Mouse (Mus musculus): ENCODE measurements around the gene Srp9. TPM values are rescaled to one million over a fixed set of nuclear protein-coding genes. Genes with fewer than 3 reads are reported as not detected.

Srp9 gene
- polyA plus RNA-seq, 1 experiment from 2014 or later = 200 TPM

DNA sequence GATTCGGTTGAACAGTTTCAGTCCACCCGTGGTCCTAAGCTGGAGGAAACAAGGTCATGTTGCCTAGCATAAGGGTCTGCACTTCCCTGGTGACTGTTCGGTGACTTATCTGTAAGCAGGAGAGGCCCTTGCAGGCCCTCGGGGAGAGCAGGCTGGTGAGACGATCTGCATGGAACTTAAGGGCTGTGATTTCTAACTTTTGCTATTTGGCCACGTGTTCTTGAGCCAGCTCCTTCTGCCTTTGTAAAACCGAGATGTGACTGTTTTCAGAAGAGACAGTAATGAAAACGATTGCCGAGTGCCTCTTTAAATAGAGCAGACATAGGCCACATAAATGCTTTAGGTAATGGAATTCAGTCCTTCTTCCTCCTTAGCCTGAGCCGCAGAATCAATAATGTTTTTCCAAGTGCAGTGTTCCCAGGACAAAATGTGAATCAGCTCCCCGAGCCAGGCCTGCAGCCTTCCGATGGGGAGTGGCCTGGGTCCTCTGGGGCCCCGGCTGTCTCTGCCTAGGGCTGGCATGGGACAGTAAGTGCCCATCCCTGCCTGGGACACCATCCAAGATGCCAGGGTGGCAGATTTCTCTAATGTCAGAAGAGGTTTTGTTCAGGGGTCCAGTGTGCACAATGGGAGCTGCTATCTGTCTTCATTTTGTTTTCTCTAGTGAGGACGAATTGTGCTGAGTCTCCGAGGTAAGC, 34.8 kb upstream of the Srp9 start:
- peak overlapping the region; percentile 32; the same call in 1 of the 2 replicates for H3K27ac ChIP-seq (replicated peaks; ENCODE audit: low read depth, low read length)
- H3K4me2 ChIP-seq (ENCODE audit: low read depth, low read length) = no peak overlapping the region
- no peak overlapping the region for H3K4me3 ChIP-seq (ENCODE audit: low read depth, low read length)
- peaks cover 8% of the 10 kb centered on the region for H3K4me1 ChIP-seq (ENCODE audit: control insufficient read depth, insufficient read depth, low read length)
- 34% methylated on average over 15 of the region's 15 CpGs for WGBS
- DNase-seq (ENCODE audit: low spot score) = no peak
- H3K9ac ChIP-seq (replicated peaks; ENCODE audit: low read length) = no peak overlapping the region; the same call in 1 of the 2 replicates
- ATAC-seq (replicated peaks; ENCODE audit: insufficient number of reproducible peaks, low FRiP score, low TSS enrichment, low read depth) = no peak
- H3K27me3 ChIP-seq (ENCODE audit: control insufficient read depth, insufficient read depth, low read length) = no peaks in the 10 kb centered on the region
- H3K36me3 ChIP-seq (replicated peaks; ENCODE audit: control insufficient read depth, insufficient read depth, low read depth, low read length) = no peaks in the 10 kb centered on the region
- no peaks in the 10 kb centered on the region for H3K9me3 ChIP-seq (replicated peaks; ENCODE audit: control insufficient read depth, low read length)

DNA sequence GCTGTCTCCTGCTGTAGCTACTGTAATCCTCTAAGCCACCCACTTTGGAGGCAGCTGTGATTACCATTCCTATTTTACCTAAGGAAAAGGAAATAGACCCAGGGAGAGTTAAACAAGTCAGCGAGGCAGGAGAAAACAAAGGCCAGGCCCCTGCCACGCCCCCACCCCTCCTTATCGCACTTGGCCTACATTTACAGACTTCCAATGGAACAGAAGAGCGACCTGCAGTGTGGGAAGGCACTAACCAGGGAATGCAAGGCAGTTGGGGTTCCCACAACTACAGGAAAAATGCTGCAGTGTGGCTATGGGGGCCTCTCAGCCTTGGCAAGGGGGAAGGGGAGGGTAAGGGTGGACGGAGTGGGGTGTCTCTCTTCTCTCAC, 34.2 kb upstream of the Srp9 start:
- ATAC-seq (replicated peaks; ENCODE audit: insufficient number of reproducible peaks, low FRiP score, low TSS enrichment, low read depth) (no peak), DNase-seq (ENCODE audit: low spot score) (no peak)
- 33% methylated on average over 5 of the region's 5 CpGs for whole genome bisulfite sequencing
- no peak overlapping the region for H3K9ac ChIP-seq (replicated peaks; ENCODE audit: low read length)
- H3K4me2 ChIP-seq (ENCODE audit: low read depth, low read length) = no peak overlapping the region
- no peaks in the 10 kb centered on the region for H3K27me3 ChIP-seq (ENCODE audit: control insufficient read depth, insufficient read depth, low read length)
- no peak overlapping the region for H3K27ac ChIP-seq (replicated peaks; ENCODE audit: low read depth, low read length)
- H3K4me3 ChIP-seq (ENCODE audit: low read depth, low read length) = no peak overlapping the region
- no peaks in the 10 kb centered on the region for H3K36me3 ChIP-seq (replicated peaks; ENCODE audit: control insufficient read depth, insufficient read depth, low read depth, low read length)
- H3K4me1 ChIP-seq (ENCODE audit: control insufficient read depth, insufficient read depth, low read length) = peaks cover 10% of the 10 kb centered on the region
- no peaks in the 10 kb centered on the region for H3K9me3 ChIP-seq (replicated peaks; ENCODE audit: control insufficient read depth, low read length)

DNA sequence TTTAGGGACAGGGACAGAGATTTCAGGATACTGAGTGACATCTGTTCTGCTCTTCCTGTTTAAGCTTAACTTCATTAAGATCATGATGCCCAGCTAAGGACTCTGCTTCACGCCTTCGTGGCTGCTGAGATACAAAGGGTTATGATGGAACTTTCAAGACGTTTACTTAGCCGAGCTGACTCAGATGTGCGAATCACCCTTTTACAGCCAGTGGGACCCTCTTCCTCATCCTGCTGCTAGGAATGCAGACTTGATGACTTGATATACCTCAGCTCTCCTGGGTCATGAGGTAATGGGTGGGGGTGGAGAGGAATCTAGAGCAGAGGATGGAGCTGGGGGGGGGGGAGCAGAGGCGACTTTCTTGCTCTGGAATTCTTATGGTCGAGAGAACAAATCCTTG, 33.3 kb upstream of the Srp9 start:
- Histone ChIP-seq H3K27ac (replicated peaks; ENCODE audit: low read depth, low read length) (no peak overlapping the region), H3K9ac (replicated peaks; ENCODE audit: low read length) (no peak overlapping the region), H3K27me3 (ENCODE audit: control insufficient read depth, insufficient read depth, low read length) (no peaks in the 10 kb centered on the region), H3K9me3 (replicated peaks; ENCODE audit: control insufficient read depth, low read length) (no peaks in the 10 kb centered on the region), H3K4me2 (ENCODE audit: low read depth, low read length) (no peak overlapping the region), H3K4me1 (ENCODE audit: control insufficient read depth, insufficient read depth, low read length) (peaks cover 11% of the 10 kb centered on the region), H3K4me3 (ENCODE audit: low read depth, low read length) (no peak overlapping the region), H3K36me3 (replicated peaks; ENCODE audit: control insufficient read depth, insufficient read depth, low read depth, low read length) (no peaks in the 10 kb centered on the region)
- no peak for DNase-seq (ENCODE audit: low spot score)
- 61% methylated on average over 7 of the region's 7 CpGs for WGBS
- ATAC-seq (replicated peaks; ENCODE audit: insufficient number of reproducible peaks, low FRiP score, low TSS enrichment, low read depth) = no peak

DNA sequence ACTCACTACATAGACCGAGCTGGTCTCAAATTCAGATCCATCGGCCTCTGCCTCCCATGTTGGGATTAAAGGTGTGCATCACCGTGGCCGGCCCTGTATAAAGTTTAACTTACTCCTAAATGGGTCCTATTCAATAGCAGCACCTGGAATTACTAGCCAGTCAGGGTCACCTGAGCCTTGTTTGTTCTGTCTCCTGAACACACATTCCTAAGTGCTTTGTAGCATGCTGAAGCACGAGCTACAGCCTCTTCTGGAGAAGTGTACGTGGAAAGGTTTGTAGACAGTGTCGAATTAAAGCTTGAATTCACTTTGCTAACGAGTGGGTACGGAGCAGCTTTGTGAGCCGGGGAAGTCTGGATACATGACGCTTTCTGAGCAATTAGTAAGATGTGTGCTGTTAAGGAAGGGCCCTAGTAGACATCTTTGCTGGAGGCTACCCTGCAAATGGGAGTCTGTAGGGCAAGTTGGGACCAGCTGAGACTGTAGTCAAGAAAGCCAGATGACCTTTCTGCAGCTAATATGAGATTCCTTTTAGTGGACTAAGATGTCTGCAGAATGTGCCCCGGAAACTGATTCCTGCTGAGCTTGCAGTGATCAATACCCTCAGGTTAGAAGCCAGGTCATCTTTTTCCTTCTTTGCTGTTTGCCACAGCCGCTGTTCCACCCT, 32.7 kb upstream of the Srp9 start:
- Histone ChIP-seq H3K4me1 (ENCODE audit: control insufficient read depth, insufficient read depth, low read length) (peaks cover 11% of the 10 kb centered on the region), H3K27me3 (ENCODE audit: control insufficient read depth, insufficient read depth, low read length) (no peaks in the 10 kb centered on the region), H3K27ac (replicated peaks; ENCODE audit: low read depth, low read length) (0 out of 2 replicates have a peak overlapping the region, but pooled peaks have one; percentile 32), H3K36me3 (replicated peaks; ENCODE audit: control insufficient read depth, insufficient read depth, low read depth, low read length) (no peaks in the 10 kb centered on the region), H3K9ac (replicated peaks; ENCODE audit: low read length) (no peak overlapping the region), H3K9me3 (replicated peaks; ENCODE audit: control insufficient read depth, low read length) (no peaks in the 10 kb centered on the region), H3K4me2 (ENCODE audit: low read depth, low read length) (no peak overlapping the region), H3K4me3 (ENCODE audit: low read depth, low read length) (no peak overlapping the region)
- ATAC-seq (replicated peaks; ENCODE audit: insufficient number of reproducible peaks, low FRiP score, low TSS enrichment, low read depth) = no peak
- WGBS = 69% methylated on average over 13 of the region's 13 CpGs
- peak; percentile 22 for DNase-seq (ENCODE audit: low spot score)

DNA sequence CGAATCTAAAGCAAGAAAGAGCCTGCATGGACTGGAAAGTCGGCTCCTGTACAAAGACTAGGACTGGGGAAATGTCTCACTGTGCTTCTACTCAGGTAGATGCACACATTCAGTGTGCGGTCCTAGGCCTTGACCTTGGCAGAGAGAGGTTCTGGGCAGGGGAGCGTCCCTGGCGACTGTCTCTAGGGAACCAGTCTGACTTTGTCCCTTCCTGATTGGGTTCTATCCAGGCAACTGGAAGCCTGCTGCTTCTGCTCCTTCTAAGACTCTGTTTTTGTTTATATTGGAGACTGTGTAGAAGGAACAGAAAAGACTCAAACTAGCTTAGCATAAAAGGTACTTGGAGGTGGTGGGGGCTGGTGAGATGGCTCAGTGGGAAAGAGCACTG, 32.1 kb upstream of the Srp9 start:
- no peak for DNase-seq (ENCODE audit: low spot score)
- no peak for ATAC-seq (replicated peaks; ENCODE audit: insufficient number of reproducible peaks, low FRiP score, low TSS enrichment, low read depth)
- Histone ChIP-seq H3K27me3 (ENCODE audit: control insufficient read depth, insufficient read depth, low read length) (no peaks in the 10 kb centered on the region), H3K4me3 (ENCODE audit: low read depth, low read length) (no peak overlapping the region), H3K4me2 (ENCODE audit: low read depth, low read length) (no peak overlapping the region), H3K27ac (replicated peaks; ENCODE audit: low read depth, low read length) (0 out of 2 replicates have a peak overlapping the region, but pooled peaks have one; percentile 32), H3K9ac (replicated peaks; ENCODE audit: low read length) (no peak overlapping the region), H3K4me1 (ENCODE audit: control insufficient read depth, insufficient read depth, low read length) (peaks cover 11% of the 10 kb centered on the region), H3K36me3 (replicated peaks; ENCODE audit: control insufficient read depth, insufficient read depth, low read depth, low read length) (no peaks in the 10 kb centered on the region), H3K9me3 (replicated peaks; ENCODE audit: control insufficient read depth, low read length) (no peaks in the 10 kb centered on the region)
- 73% methylated on average over 5 of the region's 5 CpGs for WGBS

DNA sequence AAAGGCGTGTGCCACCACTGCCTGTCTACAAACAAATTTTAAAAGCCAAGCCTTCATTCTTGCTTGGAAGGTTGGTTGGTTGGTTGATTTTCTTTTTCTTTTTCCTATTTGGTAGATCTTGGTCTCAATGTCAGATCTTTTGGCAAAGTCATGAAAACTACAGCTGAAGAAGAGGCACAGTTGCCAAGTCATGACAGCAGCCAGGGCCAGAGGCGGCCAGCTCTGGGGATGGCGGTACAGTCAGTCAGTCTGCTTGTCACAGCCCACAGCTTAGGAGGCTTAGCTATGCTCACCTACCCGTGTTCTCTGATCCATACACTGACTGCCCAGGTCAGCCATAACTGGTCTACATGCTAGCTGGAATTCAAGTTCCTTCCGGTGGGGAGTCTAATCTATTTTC, 31.1 kb upstream of the Srp9 start:
- Histone ChIP-seq H3K4me3 (ENCODE audit: low read depth, low read length) (no peak overlapping the region), H3K9ac (replicated peaks; ENCODE audit: low read length) (no peak overlapping the region), H3K27ac (replicated peaks; ENCODE audit: low read depth, low read length) (no peak overlapping the region), H3K9me3 (replicated peaks; ENCODE audit: control insufficient read depth, low read length) (no peaks in the 10 kb centered on the region), H3K36me3 (replicated peaks; ENCODE audit: control insufficient read depth, insufficient read depth, low read depth, low read length) (no peaks in the 10 kb centered on the region), H3K4me1 (ENCODE audit: control insufficient read depth, insufficient read depth, low read length) (peaks cover 8% of the 10 kb centered on the region), H3K27me3 (ENCODE audit: control insufficient read depth, insufficient read depth, low read length) (no peaks in the 10 kb centered on the region), H3K4me2 (ENCODE audit: low read depth, low read length) (no peak overlapping the region)
- 91% methylated on average over 5 of the region's 5 CpGs for WGBS
- DNase-seq (ENCODE audit: low spot score) (no peak), ATAC-seq (replicated peaks; ENCODE audit: insufficient number of reproducible peaks, low FRiP score, low TSS enrichment, low read depth) (no peak)

DNA sequence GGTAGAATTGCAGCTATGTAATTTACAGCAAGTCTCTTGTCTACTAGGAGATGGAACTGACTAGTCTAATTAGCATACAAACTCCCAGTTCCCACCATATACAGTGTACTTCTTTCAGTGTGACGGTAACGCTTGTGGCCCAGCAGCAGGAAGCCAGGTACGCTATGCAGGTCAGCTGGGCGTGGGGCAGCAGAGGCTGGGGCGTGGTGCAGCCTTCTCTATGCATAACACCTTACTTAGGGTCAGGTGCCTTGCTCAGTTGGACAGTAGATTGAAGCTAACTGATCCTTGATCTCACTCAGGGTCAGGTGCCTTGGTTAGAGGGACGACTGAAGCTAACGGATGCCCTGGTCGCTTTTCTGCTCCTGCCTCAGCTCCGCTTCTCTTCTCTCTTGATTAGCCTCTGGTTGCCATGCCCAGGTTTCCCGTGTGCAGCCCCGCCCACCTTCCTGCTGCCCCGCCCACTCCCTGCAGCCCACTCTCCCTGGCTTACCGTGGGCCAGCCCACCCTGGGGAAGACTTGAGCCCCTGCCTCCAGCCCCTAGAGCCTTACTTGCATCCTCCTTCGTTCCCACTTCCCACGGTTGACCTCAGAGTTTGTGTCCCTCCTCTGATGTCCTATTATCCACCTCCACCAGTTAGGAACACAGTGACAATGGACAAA, 29.9 kb upstream of the Srp9 start:
- WGBS = 39% methylated on average over 15 of the region's 15 CpGs
- no peak overlapping the region for H3K27ac ChIP-seq (replicated peaks; ENCODE audit: low read depth, low read length)
- no peak overlapping the region for H3K4me3 ChIP-seq (ENCODE audit: low read depth, low read length)
- H3K36me3 ChIP-seq (replicated peaks; ENCODE audit: control insufficient read depth, insufficient read depth, low read depth, low read length) = no peaks in the 10 kb centered on the region
- ATAC-seq (replicated peaks; ENCODE audit: insufficient number of reproducible peaks, low FRiP score, low TSS enrichment, low read depth) (peak; percentile 37; the same call in 1 of the 2 replicates), DNase-seq (ENCODE audit: low spot score) (no peak)
- peaks cover 6% of the 10 kb centered on the region for H3K4me1 ChIP-seq (ENCODE audit: control insufficient read depth, insufficient read depth, low read length)
- H3K4me2 ChIP-seq (ENCODE audit: low read depth, low read length) = no peak overlapping the region
- no peak overlapping the region for H3K9ac ChIP-seq (replicated peaks; ENCODE audit: low read length)
- H3K9me3 ChIP-seq (replicated peaks; ENCODE audit: control insufficient read depth, low read length) = no peaks in the 10 kb centered on the region
- no peaks in the 10 kb centered on the region for H3K27me3 ChIP-seq (ENCODE audit: control insufficient read depth, insufficient read depth, low read length)

DNA sequence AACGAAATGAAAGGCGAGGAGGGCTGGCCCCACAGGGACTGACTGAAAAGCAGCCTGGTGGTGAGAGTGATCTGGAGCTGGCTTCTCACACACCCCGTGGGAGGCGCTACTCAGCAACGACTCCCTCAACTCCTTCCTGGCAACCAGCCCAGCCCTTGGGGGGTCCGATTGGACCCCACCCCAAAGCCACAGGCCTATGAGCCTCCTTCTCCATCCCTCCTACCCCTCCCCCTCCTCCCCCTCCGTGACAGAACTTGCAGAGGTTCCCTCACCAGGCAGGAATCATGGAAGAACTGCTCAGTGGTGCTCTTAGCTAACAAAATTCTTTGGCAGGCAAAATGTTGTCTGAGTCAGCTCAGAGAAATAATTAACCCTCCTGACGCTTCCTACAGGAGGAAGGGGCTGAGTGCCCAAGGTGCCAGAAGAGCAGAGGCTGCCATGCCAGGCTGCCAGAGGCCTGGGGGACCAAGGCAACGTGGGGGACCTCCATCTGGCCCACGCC, 29.2 kb upstream of the Srp9 start:
- no peak overlapping the region for H3K27ac ChIP-seq (replicated peaks; ENCODE audit: low read depth, low read length)
- no peak overlapping the region for H3K9ac ChIP-seq (replicated peaks; ENCODE audit: low read length)
- no peak overlapping the region for H3K4me3 ChIP-seq (ENCODE audit: low read depth, low read length)

More for the DNA sequence above, 29.2 kb upstream of the Srp9 start:
- peak; percentile 41 for DNase-seq (ENCODE audit: low spot score)
- peaks cover 6% of the 10 kb centered on the region for H3K4me1 ChIP-seq (ENCODE audit: control insufficient read depth, insufficient read depth, low read length)
- no peaks in the 10 kb centered on the region for H3K27me3 ChIP-seq (ENCODE audit: control insufficient read depth, insufficient read depth, low read length)
- ATAC-seq (replicated peaks; ENCODE audit: insufficient number of reproducible peaks, low FRiP score, low TSS enrichment, low read depth) = no peak
- no peaks in the 10 kb centered on the region for H3K9me3 ChIP-seq (replicated peaks; ENCODE audit: control insufficient read depth, low read length)
- no peak overlapping the region for H3K4me2 ChIP-seq (ENCODE audit: low read depth, low read length)
- 19% methylated on average over 10 of the region's 10 CpGs for WGBS
- H3K36me3 ChIP-seq (replicated peaks; ENCODE audit: control insufficient read depth, insufficient read depth, low read depth, low read length) = no peaks in the 10 kb centered on the region
